Mouse (Mus musculus) C2C12 (cell line): ENCODE measurements around the gene Ccdc33. TPM values are rescaled to one million over a fixed set of nuclear protein-coding genes. Genes with fewer than 3 reads are reported as not detected.
A peak's percentile ranks its signal among the peaks of the same experiment; 100 is the strongest.

Experiments
- H3K27me3 ChIP-seq: one replicate; pipeline ENCODE4 v1.6.1; 2011; ENCODE audit not compliant: control insufficient read depth, insufficient read depth, insufficient read length
- H3K36me3 ChIP-seq: one replicate; pipeline ENCODE4 v1.6.1; 2011; ENCODE audit not compliant: control insufficient read depth, insufficient read depth
- H3K4me3 ChIP-seq: one replicate; pipeline ENCODE4 v1.5.1; 2011; ENCODE audit warnings: mild to moderate bottlenecking, control low read depth; ENCODE audit not compliant: poor library complexity, insufficient read depth, severe bottlenecking
- H3K79me2 ChIP-seq: one replicate; pipeline ENCODE4 v1.6.1; 2011; ENCODE audit not compliant: control insufficient read depth, insufficient read depth
- H3K79me3 ChIP-seq: one replicate; pipeline ENCODE4 v1.6.1; 2011; ENCODE audit warnings: low read depth, control low read depth
- H3ac ChIP-seq: one replicate; pipeline ENCODE3; 2011; ENCODE audit warnings: low read depth; ENCODE audit not compliant: control insufficient read depth, insufficient read length
- CEBPB ChIP-seq: IDR thresholded peaks from one replicate; pipeline ENCODE4 v1.6.1; 2011; ENCODE audit warnings: low read depth, mild to moderate bottlenecking, control low read depth, moderate library complexity
- CTCF ChIP-seq: IDR thresholded peaks from one replicate; pipeline ENCODE4 v1.5.1; 2011; ENCODE audit not compliant: control insufficient read depth, insufficient read depth, insufficient read length
- FOSL1 ChIP-seq: IDR thresholded peaks from one replicate; pipeline ENCODE4 v1.8.0; 2011; ENCODE audit warnings: mild to moderate bottlenecking, low read length; ENCODE audit not compliant: poor library complexity, insufficient read depth, severe bottlenecking
- MAX ChIP-seq: IDR thresholded peaks from one replicate; pipeline ENCODE4 v1.6.1; 2011; ENCODE audit warnings: mild to moderate bottlenecking, control low read depth
- MYOD1 ChIP-seq: IDR thresholded peaks from one replicate; pipeline ENCODE4 v1.6.1; 2011; ENCODE audit warnings: low read depth; ENCODE audit not compliant: control insufficient read depth, insufficient read length
- MYOG ChIP-seq: IDR thresholded peaks from one replicate; pipeline ENCODE4 v1.6.1; 2011; ENCODE audit not compliant: control insufficient read depth, insufficient read length; ENCODE audit errors: extremely low read depth
- USF1 ChIP-seq: IDR thresholded peaks from one replicate; pipeline ENCODE4 v1.6.1; 2011; ENCODE audit warnings: low read depth, mild to moderate bottlenecking, control low read depth, moderate library complexity
- polyA plus RNA-seq: library from polyadenylated mRNA; unstranded; fragments of >200 nt; fragmentation: generic; extraction: Trizol; gene quantifications from one replicate; pipeline ENCODE4 v1.2.1, GENCODE M21; 2012; ENCODE audit warnings: missing spikeins

Ccdc33 gene
- polyA plus RNA-seq, 1 experiment = not detected

- Histone ChIP-seq H3K27me3 (peaks cover 18% of the 10 kb centered on the region), H3ac (no peak overlapping the region), H3K79me3 (no peaks in the 10 kb centered on the region), H3K36me3 (no peaks in the 10 kb centered on the region), H3K4me3 (no peak overlapping the region), H3K79me2 (no peaks in the 10 kb centered on the region)
- no peak for TF ChIP-seq MYOG
- no peak for TF ChIP-seq CTCF
- no peak for TF ChIP-seq MAX
- no peak for TF ChIP-seq FOSL1
- TF ChIP-seq CEBPB = no peak
- no peak for TF ChIP-seq MYOD1
- no peak for TF ChIP-seq USF1
These were observed 58.7 kb downstream of the Ccdc33 start for GRCm38 (mm10) chr9:58059920-58060319.

GRCm38 (mm10) chr9:58055666-58056065 is 63.0 kb downstream of the Ccdc33 start:
- no peaks in the 10 kb centered on the region for H3K79me2 ChIP-seq

GRCm38 (mm10) chr9:58054032-58054431 is 64.6 kb downstream of the Ccdc33 start:
- Histone ChIP-seq H3ac (no peak overlapping the region), H3K79me2 (no peaks in the 10 kb centered on the region), H3K79me3 (no peaks in the 10 kb centered on the region), H3K4me3 (no peak overlapping the region), H3K36me3 (no peaks in the 10 kb centered on the region), H3K27me3 (peaks cover 22% of the 10 kb centered on the region)
- TF ChIP-seq USF1 (no peak), MAX (no peak), MYOG (no peak), CEBPB (no peak), FOSL1 (no peak), CTCF (no peak), MYOD1 (no peak)

More at GRCm38 (mm10) chr9:58055666-58056065, 63.0 kb downstream of the Ccdc33 start:
- Histone ChIP-seq H3K4me3 (no peak overlapping the region), H3K27me3 (peaks cover 17% of the 10 kb centered on the region), H3K36me3 (no peaks in the 10 kb centered on the region), H3K79me3 (no peaks in the 10 kb centered on the region), H3ac (no peak overlapping the region)
- TF ChIP-seq CTCF = no peak

GRCm38 (mm10) chr9:58053544-58053943 is 65.1 kb downstream of the Ccdc33 start:
- Histone ChIP-seq H3K36me3 (no peaks in the 10 kb centered on the region), H3K79me3 (no peaks in the 10 kb centered on the region), H3ac (no peak overlapping the region), H3K4me3 (no peak overlapping the region), H3K79me2 (no peaks in the 10 kb centered on the region), H3K27me3 (peaks cover 24% of the 10 kb centered on the region)
- TF ChIP-seq CTCF (no peak), MAX (no peak), MYOD1 (no peak), FOSL1 (no peak), USF1 (no peak), MYOG (no peak), CEBPB (no peak)

DNA sequence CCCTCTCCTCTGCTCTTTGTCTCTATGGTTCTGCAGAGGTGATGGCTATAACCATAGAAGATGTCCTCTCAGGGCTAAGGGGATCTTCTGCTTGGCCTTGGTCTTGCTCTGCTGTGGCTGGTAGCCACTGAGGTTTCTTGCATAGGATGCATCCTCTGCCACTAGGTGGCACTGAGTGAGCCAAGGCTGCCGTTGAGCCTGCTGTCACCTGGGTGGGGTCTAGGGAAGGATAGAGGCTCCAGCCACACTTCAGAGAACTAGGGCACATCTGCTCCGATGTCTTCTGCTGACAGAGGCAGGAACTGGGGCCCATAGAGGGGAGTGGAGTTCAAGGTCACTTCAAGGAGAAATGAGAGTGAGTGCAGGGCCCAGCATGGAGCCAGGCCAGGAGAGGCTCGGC is 65.5 kb downstream of the Ccdc33 start:
- H3K79me3 ChIP-seq = no peaks in the 10 kb centered on the region
- H3ac ChIP-seq = no peak overlapping the region
- no peaks in the 10 kb centered on the region for H3K36me3 ChIP-seq
- no peaks in the 10 kb centered on the region for H3K79me2 ChIP-seq
- H3K4me3 ChIP-seq = no peak overlapping the region
- TF ChIP-seq CTCF (peak; percentile 78), MYOG (no peak), USF1 (no peak)
- H3K27me3 ChIP-seq = peaks cover 24% of the 10 kb centered on the region

DNA sequence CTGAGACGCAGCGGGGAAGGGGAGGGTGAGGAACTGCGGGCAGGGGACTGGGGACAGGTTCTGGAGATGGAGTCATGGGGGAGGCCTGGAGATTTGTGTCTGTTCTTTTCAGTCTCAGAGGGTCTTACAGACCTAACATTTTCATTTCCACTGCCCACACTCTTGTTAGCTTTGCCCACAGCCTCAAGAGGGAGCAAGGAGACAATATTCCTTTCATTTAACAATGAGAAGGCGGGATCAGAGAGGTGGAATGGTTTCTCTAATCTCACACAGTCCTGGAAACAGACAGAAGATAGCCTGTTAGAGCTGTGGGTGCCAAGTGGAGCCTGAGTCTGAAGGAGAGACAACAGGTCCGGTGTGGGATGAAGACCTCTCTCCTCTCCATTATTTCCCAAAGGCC is 66.7 kb downstream of the Ccdc33 start:
- Histone ChIP-seq H3K27me3 (peaks cover 34% of the 10 kb centered on the region), H3K79me2 (no peaks in the 10 kb centered on the region), H3K79me3 (no peaks in the 10 kb centered on the region), H3K4me3 (no peak overlapping the region), H3ac (no peak overlapping the region), H3K36me3 (no peaks in the 10 kb centered on the region)
- TF ChIP-seq FOSL1 = no peak
- TF ChIP-seq MYOG = no peak
- no peak for TF ChIP-seq CTCF
- no peak for TF ChIP-seq CEBPB
- TF ChIP-seq MYOD1 = no peak
- TF ChIP-seq MAX = no peak

- peaks cover 31% of the 10 kb centered on the region for H3K27me3 ChIP-seq
- no peaks in the 10 kb centered on the region for H3K79me2 ChIP-seq
- no peak for TF ChIP-seq MYOD1
- no peaks in the 10 kb centered on the region for H3K36me3 ChIP-seq
- H3K79me3 ChIP-seq = no peaks in the 10 kb centered on the region
- H3K4me3 ChIP-seq = no peak overlapping the region
- H3ac ChIP-seq = no peak overlapping the region
These were observed 68.8 kb downstream of the Ccdc33 start for GRCm38 (mm10) chr9:58049861-58050260.
